Mouse (Mus musculus) ovary, postnatal 14 days (tissue): ENCODE results near the gene Csrp3.

Experiments used
- DNase-seq: peaks from one replicate; pipeline ENCODE4 v3.0.0; 2022; ENCODE audit warnings: low spot score

The Csrp3 gene

GRCm38 (mm10) chr7:48867576-48867975, 19.7 kb upstream of the Csrp3 start:
- DNase-seq = no peak

- DNase-seq = no peak
Measured at GRCm38 (mm10) chr7:48864671-48865458, 17.0 kb upstream of the Csrp3 start.

GRCm38 (mm10) chr7:48864199-48864598, 16.4 kb upstream of the Csrp3 start:
- DNase-seq = no peak

- DNase-seq = no peak
Measured at GRCm38 (mm10) chr7:48861796-48862195, 14.0 kb upstream of the Csrp3 start.

- no peak for DNase-seq
Measured at GRCm38 (mm10) chr7:48860948-48861347, 13.1 kb upstream of the Csrp3 start.

GRCm38 (mm10) chr7:48859362-48859761, 11.5 kb upstream of the Csrp3 start:
- DNase-seq = no peak

GRCm38 (mm10) chr7:48858257-48858656, 10.4 kb upstream of the Csrp3 start:
- no peak for DNase-seq

- no peak for DNase-seq
Measured at GRCm38 (mm10) chr7:48855461-48855860, 7.6 kb upstream of the Csrp3 start.

- DNase-seq = no peak
Measured at GRCm38 (mm10) chr7:48853496-48853895, 5.7 kb upstream of the Csrp3 start.

GRCm38 (mm10) chr7:48851529-48852104, 3.8 kb upstream of the Csrp3 start:
- no peak for DNase-seq

- DNase-seq = no peak
Measured at GRCm38 (mm10) chr7:48846755-48847154, 1.1 kb downstream of the Csrp3 start.

- DNase-seq = no peak
Measured at GRCm38 (mm10) chr7:48845213-48845973, 2.4 kb downstream of the Csrp3 start.

GRCm38 (mm10) chr7:48843541-48843940, 4.3 kb downstream of the Csrp3 start:
- no peak for DNase-seq

GRCm38 (mm10) chr7:48842353-48842752, 5.5 kb downstream of the Csrp3 start:
- no peak for DNase-seq

- DNase-seq = no peak
Measured at GRCm38 (mm10) chr7:48841538-48841937, 6.3 kb downstream of the Csrp3 start.

GRCm38 (mm10) chr7:48840545-48840944, 7.3 kb downstream of the Csrp3 start:
- DNase-seq = no peak

GRCm38 (mm10) chr7:48838434-48838833, 9.4 kb downstream of the Csrp3 start:
- no peak for DNase-seq

- DNase-seq = no peak
Measured at GRCm38 (mm10) chr7:48836949-48837348, 10.9 kb downstream of the Csrp3 start.

- DNase-seq = no peak
Measured at GRCm38 (mm10) chr7:48834989-48835626, 12.7 kb downstream of the Csrp3 start.

GRCm38 (mm10) chr7:48834371-48834970, 13.4 kb downstream of the Csrp3 start:
- DNase-seq = no peak

GRCm38 (mm10) chr7:48832735-48833134, 15.1 kb downstream of the Csrp3 start:
- no peak for DNase-seq

- DNase-seq = no peak
Measured at GRCm38 (mm10) chr7:48830395-48830794, 17.4 kb downstream of the Csrp3 start.
